Mouse (Mus musculus) megakaryocyte, embryonic 14.5 days (primary cell): ENCODE results near the gene Rere.

Experiments used
- FLI1 ChIP-seq: IDR thresholded peaks from 2 replicates; pipeline ENCODE4 v1.6.1; 2012; ENCODE audit warnings: low read length, inconsistent platforms, mixed read lengths
- GATA1 ChIP-seq: IDR thresholded peaks from 3 replicates; pipeline ENCODE4 v1.6.1; 2012; ENCODE audit warnings: mixed read lengths, low read length, inconsistent platforms, borderline replicate concordance

DNA sequence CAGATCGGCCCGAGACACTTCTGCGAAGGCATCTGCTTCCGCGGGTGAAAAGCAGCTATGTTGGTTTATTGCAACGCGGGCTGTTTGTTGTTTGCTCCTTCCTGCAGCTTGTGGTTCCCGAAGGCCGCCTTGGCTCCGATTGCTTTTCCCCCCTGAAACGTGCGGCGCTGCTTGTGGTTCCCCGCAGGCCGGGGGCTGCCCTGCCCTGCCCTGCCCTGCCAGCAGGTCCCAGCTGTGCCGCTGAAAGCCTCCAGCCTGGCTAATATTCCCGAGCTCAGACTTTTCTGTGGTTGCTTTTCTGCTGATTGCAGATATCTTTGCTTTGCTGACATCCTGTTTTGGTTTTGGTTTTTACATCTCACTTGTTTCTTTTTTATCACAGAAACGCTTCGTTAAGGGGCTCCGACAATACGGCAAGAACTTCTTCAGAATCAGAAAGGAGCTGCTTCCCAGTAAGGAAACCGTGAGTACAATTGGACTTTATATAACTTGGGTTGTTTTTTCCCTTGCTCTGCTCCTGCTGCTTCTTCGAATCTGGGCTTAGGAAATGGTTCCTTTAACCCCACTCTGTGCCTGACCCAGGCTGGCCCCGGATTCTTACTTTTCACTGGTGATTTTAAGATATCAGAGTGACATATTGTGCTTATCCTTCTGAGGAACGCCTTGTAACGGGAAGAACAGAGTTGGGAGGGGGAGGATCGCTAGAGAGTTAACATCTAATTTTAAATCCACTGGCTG lies 288.6 kb downstream of the Rere start:
- TF ChIP-seq GATA1 (no peak), FLI1 (no peak)
